Mouse (Mus musculus) embryonic fibroblast, embryonic 13.5 days (primary cell): ENCODE results near the gene Olfr1086.
"Not testable (repeated sequence)": the region's sequence is repeated elsewhere in the genome, so short reads cannot be mapped to it uniquely, and the experiment has no call there.

ENCODE experiments used
- CTCF ChIP-seq: IDR thresholded peaks from 2 replicates; pipeline ENCODE4 v1.5.1; 2011; ENCODE audit warnings: mild to moderate bottlenecking, control low read depth, low read length, moderate library complexity, borderline replicate concordance; ENCODE audit not compliant: insufficient read depth
- POLR2A ChIP-seq: IDR thresholded peaks from 2 replicates; pipeline ENCODE4 v1.6.1; 2011; ENCODE audit warnings: low read depth, mild to moderate bottlenecking, control low read depth, low read length, moderate library complexity

- not testable (repeated sequence) for TF ChIP-seq POLR2A, CTCF
Observed at GRCm38 (mm10) chr2:86639625-86640024, 40.3 kb downstream of the Olfr1086 start, which contains the start of gene Olfr1084.
